Mouse (Mus musculus) CD4-positive, CD25-positive, alpha-beta regulatory T cell, adult 4 months (primary cell): ENCODE data around the gene Aimp2. TPM values are rescaled to one million over a fixed set of nuclear protein-coding genes. Genes with fewer than 3 reads are reported as not detected.

ENCODE experiments used
- ATAC-seq: one replicate; pipeline ENCODE4 v1.8.0; 2017
- polyA plus RNA-seq, 2 experiments: library from polyadenylated mRNA; unstranded; fragments of 100-300 nt; shearing (Covaris generic); gene quantifications; one replicate each; pipeline ENCODE4 v1.2.1; 2017

Aimp2 gene
- polyA plus RNA-seq = 10 to 100 TPM; 40.8 to 68.8 TPM

DNA sequence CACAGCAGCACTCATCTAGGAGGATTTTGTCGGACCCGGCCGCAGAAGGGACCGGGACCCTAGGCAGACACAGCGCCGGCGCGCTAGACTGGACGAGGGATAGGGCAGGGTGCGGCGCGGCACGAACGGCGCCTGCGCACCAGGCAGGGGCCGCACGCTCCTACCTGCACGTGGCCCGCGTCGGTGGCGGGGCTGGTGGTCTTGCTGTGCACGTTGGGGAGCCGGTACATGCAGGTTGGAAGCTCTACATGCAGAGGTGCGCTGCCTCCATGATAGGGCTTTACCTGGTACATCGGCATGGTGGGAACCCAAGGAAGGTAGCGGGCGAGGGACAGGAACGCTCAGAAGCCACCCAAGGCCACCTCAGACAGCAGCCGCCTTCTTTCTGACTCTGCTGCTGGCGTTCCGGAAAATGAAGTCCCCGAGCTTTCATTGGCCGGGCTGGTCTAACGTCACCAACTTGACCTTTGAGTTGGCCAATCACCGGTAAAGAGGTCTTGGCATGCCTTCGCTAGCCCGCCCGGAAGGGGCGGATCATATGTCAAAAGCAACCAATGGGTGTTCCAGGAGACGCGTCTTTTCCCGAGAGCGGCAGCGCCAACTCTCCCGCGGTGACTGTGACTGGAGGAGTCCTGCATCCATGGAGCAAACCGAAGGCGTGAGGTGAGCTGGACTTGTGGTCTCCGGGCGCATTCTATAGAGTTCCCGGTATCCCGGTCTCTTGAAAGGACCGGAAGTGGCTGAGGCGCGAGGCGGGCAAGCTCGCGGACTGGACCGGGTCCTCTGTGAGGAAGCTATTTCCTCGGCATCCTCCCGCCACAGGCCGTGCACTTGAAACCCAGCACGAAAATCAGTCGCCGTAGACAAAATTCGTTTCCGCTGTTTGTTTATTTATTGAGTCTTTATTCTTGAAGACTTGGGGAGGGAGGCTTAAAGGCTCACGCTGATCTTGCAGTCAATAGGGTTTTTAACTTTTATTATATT lies at the start of gene Aimp2, which contains the start of gene Pms2:
Aimp2 (minus strand) TSS at position 431 of the 984 bp plus-strand sequence.
Pms2 (plus strand) TSS at position 548 of the 984 bp plus-strand sequence.
- ATAC-seq = peak; percentile 98

DNA sequence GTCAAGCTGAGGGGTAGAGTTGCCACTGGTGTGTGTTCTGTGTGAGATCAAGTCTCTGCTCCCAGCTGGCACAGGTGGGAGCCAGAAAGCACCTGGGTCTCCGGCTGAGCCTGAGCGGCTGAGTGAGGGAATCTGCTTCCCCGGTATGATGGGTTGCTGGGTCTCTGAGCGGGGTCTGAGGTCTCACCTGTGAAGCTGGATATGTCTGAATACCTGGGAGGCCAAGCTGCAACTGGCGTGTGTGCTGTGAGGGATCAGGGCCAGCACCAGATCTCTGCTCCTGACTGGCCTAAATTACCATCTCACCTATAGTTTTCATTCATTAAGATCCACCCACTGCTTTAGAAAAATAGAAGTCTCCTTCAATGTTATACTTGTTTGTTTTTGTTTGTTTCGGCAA lies 47.5 kb upstream of the Aimp2 start:
- no peak for ATAC-seq

DNA sequence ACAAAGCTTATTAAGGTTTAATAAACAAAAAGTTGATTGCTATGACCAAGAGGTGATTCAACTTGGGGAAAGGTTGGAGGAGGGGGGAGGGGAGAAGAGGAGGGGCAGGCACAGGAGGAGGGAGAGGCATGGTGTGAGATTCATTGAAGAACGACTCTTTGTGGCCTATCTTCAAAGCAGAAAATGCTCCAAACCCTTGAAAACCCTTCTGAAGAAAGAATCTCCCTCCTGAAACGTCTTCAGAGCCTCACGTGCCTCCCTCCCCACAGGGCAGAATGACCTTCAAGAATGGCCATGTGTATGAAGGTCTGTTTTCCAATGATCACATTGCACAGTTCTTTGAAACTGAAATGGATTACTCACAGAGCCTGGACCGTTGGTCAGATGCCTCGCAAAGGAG lies 40.4 kb upstream of the Aimp2 start:
- ATAC-seq = no peak

DNA sequence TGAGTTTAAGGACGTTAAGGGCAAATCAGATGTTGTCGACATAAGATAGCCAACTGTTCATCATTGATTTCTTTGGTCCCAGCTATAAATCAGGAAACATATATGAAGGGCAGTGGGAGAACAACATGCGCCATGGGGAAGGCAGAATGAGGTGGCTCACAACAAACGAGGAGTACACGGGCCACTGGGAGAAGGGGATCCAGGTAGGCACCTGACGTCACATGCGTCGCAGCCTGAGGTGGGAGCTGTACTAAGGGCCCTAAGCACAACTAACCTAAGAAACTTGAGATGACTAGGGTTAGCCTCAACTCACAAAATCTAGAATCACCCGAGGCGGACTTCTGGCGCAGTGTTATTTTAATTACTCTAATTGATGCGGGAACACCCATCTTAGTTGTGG lies 38.7 kb upstream of the Aimp2 start:
- no peak for ATAC-seq

DNA sequence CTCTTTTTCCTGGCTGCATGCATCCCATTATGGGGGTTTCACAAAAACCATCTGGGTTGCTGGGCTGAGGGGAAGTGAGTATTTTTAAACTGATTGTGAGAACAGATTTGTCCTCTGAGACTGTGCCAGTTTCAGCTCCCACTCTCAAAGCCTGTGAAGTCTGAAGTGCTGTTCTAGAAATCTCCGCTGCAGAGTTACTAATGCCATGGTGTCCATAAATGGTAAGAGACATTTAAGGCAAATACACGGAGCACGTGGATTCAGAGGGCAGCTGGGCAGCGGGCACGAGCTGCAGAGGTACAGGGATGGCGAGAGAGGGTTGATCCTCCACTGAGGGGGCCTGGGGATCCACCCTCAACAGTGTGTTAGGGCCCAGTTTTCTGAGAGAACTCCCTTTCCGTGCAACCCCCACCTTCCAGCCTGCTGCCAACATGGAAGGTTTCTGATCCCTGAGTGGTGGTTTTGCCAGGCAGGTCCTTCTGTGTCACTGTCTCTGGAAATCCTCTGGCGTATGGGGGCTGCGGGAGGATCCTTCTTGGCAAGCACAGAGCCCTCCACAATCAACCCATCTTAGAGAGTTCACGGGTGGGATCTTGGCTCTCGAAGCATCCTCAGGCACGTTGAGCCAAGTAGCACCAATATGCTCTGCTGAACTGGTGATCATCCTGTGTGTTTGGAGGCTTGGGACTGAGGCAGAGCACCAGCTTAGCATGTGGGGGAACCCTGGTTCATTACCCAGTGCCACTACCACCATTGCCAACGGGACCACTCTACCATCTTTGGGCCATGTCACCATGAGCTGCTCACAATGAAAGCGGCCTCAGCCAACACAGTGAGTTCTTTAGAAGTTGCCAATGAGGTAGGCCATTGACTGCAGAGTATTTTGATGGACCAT lies 33.8 kb upstream of the Aimp2 start:
- ATAC-seq = no peak

DNA sequence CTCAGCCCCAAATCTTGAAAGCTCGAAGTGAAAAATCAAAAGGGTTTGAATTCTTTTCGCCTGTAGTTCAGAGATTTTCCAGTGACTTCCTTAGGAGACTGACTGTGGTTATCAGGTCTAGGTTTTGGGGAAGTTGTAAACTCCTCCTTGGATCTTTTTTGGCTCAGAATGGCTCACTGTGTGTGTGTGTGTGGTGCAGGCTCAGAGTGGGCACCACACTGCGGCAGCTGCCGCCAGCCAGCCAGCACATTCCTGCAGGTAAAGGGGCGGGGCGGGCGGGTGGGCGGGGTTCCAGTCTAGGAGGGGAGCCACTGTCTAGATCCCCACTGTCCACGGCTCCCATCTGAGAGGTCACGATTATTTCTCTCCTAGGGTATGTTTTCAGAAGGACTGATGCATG lies 31.9 kb upstream of the Aimp2 start:
- ATAC-seq = no peak

DNA sequence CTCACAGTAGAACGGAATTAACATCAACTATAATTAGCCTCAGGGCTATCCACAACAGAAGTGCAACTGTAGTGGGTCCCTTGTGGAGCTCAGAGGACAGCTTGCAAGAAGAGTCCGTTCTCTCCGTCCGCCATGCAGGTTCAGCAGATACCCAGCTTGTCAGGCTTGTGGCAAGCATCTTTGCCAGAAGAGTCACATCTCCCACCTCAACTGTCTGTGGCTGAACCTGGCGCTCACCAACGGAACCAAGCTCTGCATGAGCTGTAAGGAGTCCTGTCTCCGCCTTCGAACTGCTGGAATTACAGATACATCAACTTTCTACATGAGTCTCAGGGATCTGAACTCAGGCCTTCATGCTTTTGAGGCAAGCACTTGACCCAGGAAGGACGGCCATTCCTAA lies 26.5 kb upstream of the Aimp2 start:
- ATAC-seq = no peak

DNA sequence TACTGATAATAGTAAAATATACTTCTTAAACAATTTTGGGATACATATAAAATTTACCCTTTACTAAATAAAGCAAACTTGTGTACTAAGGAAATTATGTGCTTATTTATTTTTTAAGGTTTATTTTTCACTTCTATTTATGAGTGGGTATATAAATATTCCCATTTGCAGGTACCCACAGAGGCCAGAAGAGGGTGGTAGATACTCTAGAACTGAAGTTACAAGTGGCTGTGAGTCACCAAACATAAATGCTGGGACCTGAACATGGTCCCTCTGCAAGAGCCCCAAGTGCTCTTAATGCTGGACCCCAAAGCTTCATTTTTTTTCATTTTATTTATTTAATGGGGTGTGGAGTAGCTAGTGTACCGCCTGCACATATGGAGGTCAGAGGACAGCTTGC lies 24.2 kb upstream of the Aimp2 start:
- no peak for ATAC-seq

DNA sequence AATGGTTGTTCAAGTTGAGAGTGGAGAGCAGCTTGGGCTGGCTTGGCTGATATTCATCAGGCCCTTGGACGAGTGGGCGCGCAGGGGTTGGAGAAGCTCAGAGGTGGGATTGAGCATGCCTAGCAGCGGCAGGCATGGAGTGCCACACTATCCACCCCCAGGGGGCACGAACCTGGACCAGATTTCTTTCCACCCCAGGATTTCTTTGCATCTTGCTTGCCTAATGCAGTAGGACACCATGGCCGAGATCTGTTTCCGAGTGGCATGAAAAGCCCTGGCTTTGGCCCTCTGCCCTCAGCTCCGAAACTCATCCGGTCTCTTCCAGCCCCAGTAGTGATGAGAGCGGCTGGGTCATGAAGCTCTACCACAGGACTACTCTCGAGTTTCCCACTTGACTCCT lies 23.8 kb upstream of the Aimp2 start:
- no peak for ATAC-seq

DNA sequence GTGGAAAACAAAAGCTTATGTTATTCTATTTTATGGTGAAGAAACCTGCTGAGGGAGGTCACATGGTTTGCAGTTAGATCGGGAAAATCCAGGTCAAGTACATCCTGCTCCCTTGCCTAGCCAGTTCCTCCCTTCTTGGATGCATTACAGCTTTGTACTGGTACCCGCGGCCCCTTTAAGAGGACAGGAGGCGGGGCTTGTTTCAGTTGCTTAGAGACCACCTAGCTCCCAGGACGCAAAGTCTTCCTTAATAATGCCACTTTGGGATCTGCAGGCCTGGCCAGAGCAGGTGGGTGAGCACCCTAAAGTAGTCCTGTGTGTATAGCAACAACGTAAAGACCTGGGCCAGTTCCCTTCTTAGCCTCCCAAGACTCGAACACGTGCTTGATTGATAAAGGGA lies 23.2 kb upstream of the Aimp2 start, which contains the start of gene Rsph10b:
Rsph10b (plus strand) TSS at position 205 of the 400 bp plus-strand sequence.
- ATAC-seq = no peak

DNA sequence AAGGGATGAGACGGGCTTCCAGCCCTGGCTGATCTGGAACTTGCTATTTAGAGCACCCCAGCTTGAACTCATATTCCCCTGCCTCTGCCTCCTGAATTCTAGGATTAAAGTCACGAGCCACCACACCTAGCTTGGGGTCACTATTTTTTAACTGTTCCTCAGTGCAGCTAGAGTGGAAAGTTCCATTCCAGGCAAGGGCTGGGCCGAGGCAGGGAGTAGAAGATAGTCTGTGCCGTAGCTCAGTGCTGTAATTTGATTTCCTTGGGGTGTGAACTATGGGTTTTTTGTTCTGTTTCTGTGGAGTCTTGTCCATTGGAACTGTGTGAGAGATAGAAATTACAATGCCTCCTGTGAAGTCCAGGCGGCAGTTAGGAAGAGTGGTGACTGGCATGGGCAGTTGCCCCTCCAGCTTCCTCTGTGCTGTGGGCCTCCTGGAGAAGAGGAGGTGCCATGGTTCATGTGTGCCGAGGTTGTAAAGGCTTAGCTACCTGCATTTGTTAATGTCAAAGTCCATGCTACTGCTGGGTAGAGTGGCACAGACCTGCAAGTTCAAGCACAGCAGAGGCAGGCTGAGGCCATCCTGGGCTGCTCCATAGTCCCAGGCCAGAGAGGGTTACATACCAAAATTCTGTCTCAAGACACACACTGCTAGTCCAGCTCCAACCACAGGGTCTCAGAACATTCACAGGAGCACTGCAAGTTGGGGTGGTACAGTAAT lies 22.4 kb upstream of the Aimp2 start:
- no peak for ATAC-seq

DNA sequence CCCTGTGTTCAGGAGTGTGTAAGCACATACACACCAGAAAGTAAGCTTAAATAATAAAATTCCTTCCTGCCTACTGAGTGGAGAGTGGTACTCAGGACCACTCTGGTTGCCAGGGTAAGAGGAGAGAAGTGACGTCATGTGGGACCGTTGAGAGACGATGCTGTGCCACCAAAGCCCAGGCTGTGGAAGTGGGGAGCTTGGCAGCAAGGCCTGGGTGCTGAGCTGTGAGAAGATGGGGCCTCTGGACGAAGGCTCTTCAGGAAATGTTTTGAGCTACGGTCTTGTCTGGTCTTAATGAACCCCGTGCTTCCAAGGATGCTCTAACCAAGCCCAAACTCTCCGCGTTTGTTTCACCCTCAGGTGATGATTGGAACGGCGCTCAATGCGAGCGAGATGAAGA lies 21.0 kb upstream of the Aimp2 start:
- ATAC-seq = no peak

DNA sequence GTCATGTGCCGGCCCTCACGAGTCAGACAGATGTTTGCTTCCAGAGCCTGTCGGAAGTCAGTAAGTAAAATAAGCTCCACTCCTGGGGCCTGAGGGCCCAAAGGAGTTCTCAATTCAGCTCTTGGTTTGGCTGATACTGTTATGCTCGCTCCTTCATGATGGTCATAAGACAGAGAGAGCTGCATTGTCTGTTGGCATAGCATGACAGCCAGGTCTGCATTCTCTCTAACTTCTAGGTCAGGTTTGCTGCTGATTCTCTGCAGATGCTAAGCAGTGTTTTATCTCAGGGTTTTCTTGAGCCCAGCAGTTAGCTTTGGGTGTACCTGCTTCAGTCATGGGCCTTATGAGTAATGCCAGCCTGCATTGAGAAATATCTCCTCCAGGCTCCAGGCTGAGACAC lies 19.6 kb upstream of the Aimp2 start:
- ATAC-seq = no peak

DNA sequence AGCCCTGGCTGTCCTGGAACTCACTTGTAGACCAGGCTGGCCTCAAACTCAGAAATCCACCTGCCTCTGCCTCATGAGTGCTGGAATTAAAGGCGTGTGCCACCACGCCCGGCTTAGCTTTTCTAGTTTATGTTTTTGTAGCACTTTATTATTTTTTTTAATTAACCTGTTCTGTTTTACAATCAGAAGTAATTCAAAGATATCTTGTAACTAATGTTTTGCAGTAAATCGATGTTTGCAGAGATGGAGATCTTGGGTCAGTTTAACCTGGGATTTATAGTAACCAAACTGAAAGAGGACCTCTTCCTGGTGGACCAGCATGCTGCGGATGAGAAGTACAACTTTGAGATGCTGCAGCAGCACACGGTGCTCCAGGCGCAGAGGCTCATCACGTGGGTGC lies 18.2 kb upstream of the Aimp2 start, which contains the start of gene Gm42421:
Gm42421 (plus strand) TSS at position 301 of the 400 bp plus-strand sequence.
- ATAC-seq = no peak

DNA sequence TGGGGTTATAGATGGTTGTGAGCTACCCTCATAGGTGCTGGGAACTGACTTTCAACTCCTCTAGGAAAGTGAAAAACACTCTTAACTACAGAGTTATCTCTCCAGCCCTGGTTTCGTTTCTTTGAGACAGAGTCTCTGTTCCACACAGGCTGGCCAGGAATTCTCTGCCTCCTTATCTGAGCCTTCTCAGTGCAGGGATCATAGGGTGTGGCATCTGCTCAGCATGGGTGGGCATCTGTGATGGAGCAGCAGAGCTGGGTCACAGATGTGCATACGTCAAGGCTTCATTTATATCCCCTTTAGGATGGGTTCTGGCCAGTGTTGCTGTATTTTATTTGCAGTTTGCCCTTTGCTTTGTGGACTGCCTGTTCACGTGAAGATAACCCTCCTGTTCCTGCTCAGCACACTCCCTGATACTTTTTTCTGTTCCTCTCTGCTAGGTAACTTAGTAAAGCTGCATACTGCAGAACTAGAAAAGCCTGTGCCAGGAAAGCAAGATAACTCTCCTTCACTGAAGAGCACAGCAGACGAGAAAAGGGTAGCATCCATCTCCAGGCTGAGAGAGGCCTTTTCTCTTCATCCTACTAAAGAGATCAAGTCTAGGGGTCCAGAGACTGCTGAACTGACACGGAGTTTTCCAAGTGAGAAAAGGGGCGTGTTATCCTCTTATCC lies 15.3 kb upstream of the Aimp2 start:
- ATAC-seq = no peak

DNA sequence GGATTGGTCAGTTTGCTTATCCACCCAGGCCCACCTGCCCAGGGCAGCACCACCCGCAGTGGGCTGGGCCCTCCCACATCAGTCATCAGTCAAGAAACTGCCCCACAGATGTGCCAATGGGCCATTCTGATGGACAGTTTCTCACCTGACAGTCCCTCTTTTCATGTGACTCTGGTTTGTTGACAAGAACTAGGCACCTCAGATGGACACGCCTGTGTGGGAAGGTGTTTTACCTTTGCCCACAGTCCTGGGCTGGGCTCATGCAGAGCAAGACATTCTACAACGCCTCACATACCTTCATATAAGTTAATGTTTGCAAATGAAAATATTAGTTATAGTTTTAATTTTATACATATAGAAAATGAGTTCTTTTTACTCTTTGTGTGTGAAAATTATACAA lies 8.5 kb upstream of the Aimp2 start:
- ATAC-seq = no peak

DNA sequence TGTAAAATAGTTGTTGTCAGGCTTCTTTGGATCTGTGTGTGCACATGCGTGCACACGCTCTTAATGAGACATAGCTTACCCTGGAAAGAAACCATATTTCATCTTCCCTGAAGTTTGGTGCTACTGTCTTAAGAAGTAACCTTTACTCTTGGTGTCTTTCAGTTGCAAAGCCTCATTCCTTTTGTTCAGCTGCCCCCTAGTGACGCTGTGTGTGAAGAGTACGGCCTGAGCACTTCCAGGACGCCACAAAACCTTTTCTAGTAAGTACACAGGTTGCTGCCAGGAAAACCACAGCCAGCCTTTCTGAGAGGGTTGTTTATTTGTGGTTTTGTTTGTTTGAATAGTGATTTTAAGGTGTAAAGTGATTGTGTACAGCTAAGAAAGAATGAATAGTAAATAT lies 7.8 kb upstream of the Aimp2 start:
- peak; percentile 81 for ATAC-seq

DNA sequence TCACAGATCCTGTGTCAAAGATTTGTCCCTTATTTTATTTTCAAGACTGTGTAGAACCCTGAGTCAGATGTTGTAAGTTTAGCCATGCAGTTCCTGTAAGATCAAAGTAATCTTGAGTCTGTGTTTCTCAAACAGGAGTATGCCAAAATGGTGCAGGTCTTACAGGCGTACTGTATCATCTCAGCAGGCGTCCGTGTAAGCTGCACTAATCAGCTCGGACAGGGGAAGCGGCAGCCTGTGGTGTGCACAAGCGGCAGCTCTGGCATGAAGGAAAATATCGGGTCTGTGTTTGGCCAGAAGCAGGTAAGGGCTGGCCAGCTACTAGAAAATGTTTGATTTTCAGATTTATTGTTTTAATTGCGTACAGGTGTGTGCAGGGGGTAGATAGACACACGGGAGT lies 6.6 kb upstream of the Aimp2 start:
- no peak for ATAC-seq

DNA sequence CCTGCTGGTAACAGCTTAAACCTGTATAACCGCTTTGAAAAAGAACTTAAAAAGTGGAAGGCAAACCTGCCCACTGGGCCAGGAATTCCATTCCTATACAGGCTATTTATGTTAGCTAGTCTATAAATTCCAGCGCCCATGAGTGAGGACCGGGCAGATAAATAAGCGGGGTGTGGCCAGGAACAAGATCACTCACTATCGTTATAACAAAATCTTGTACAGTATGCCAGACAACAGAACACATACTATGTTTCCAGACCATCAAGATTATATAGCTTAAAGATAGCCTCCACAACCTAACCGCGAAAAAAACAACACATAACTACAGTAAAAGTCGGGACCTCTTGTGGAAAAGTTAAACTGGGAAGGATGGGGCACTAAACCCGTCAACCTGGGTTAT lies 721 bp downstream of the Aimp2 start:
- no peak for ATAC-seq

DNA sequence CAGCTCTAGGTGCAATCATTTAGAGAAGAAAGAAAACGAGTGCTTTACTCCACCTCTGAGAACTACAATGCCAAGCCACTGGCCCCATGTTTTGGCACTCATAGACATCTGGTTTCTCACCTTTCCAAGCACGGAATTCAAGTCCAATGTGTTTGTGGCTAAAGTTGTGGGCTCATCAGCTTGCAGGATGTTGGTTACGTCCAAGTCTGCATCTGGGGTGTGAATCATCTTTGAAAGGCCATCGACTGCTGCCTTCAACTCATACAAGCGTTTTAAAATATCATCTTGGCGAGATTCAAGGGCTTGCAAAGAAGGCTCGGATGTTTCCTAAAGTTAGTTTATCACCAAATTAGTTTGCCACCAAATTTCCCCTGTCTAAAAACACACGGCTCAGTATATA lies 3.2 kb downstream of the Aimp2 start:
- no peak for ATAC-seq

DNA sequence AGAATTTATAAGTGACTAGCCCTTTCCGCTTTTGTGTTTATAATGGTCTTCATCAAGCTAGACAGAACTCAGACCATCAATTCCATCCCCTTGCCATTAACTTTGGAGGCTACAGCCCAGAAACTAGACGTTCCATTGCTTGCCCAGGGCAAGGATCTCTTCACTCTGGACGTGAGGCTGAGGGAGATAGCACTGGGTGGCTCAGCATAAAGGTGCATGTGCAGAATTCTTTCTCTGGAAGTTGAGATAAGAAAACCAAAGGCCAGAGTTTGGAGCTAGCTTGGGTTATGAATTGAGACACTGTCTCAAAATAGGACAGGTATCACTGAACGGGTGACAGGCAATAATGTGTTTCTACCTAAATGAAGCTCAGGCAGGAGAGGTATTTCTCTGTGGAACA lies 5.8 kb downstream of the Aimp2 start:
- ATAC-seq = no peak

DNA sequence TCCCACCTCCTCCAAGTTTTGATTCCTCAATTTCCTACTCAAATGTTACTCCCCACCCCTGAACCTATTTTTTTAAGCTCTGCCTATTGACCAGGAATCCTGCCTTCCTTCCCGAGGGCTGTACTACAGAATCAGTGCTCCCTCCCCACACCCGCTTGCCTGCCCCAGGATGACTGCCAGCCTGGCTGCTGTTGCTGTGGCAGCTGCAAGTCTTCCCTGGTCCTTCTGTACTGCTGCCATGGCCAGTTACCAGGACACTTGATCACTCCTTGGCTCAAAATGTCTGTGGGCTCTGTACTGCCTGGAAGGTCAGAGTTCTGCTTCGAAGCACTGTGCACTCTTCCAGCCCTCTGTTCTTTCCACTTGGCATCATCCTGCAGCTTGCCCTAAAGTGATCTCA lies 7.5 kb downstream of the Aimp2 start:
- ATAC-seq = no peak
